Mouse (Mus musculus) T-cell, adult 66 days (primary cell): ENCODE results near the gene Ugt2b1. TPM values are rescaled to one million over a fixed set of nuclear protein-coding genes. Genes with fewer than 3 reads are reported as not detected.

Source experiments
- total RNA-seq, 2 experiments: library from RNA; stranded (reverse); gene quantifications; 3 replicates in 1 of 2; 4 replicates in 1 of 2; pipeline ENCODE4 v1.2.4; 2023

Gene Ugt2b1
- not detected for total RNA-seq

DNA sequence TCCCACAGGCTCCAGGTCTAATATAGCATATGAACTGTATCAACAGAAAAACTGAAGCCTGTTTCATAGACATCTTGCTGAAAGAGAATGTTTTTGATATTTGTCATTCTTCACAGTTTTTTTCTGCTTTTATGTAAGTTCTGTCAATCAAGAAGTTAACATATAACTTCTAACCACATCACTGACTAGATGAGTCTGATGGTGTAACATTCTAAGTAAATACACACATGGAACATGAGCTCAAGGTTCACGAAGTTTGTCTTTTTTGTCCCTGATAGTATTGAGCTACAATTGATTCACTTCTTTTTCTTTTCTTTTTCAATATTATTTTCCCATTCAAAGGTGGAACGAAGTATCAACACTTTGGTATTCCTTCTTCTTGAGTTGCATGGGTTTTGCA lies at the start of gene Ugt2b1:
Gene Ugt2b1, minus strand, starts transcription at position 105 of the 400 bp plus-strand sequence.

GRCm38 (mm10) chr5:86906758-86907157 lies 19.6 kb downstream of the Ugt2b1 start, which contains the start of gene Ugt2b34:
Gene Ugt2b34 (minus strand): TSS chr5:86906937.

Other genes with a start within 250 kb of the Ugt2b1 start
- not detected for gene Tmprss11e, start 180.7 kb downstream of the Ugt2b1 start, total RNA-seq
- gene Ythdc1, start 122.3 kb downstream of the Ugt2b1 start, total RNA-seq = 100 to 1,000 TPM; 231 to 279 TPM
- gene Ugt2b34, start 19.6 kb downstream of the Ugt2b1 start, total RNA-seq = not detected
- not detected for gene Ugt2b35, start 74.3 kb upstream of the Ugt2b1 start, total RNA-seq
- not detected for gene Ugt2b36, start 166.0 kb upstream of the Ugt2b1 start, total RNA-seq
- not detected for gene Ugt2b5, start 213.8 kb upstream of the Ugt2b1 start, total RNA-seq